Mouse (Mus musculus) layer of hippocampus, adult 11-12 months (tissue): ENCODE data around the gene Bivm.

ENCODE experiments used
- DNase-seq: peaks from one replicate; pipeline ENCODE4 v3.0.0; 2022; ENCODE audit warnings: low spot score

Gene Bivm

GRCm38 (mm10) chr1:44118239-44119054 is at the start of gene Bivm, which contains the start of gene Kdelc1:
Bivm (plus strand) TSS chr1:44118957.
Kdelc1 (minus strand) TSS chr1:44118808.
- DNase-seq = peak; percentile 95

DNA sequence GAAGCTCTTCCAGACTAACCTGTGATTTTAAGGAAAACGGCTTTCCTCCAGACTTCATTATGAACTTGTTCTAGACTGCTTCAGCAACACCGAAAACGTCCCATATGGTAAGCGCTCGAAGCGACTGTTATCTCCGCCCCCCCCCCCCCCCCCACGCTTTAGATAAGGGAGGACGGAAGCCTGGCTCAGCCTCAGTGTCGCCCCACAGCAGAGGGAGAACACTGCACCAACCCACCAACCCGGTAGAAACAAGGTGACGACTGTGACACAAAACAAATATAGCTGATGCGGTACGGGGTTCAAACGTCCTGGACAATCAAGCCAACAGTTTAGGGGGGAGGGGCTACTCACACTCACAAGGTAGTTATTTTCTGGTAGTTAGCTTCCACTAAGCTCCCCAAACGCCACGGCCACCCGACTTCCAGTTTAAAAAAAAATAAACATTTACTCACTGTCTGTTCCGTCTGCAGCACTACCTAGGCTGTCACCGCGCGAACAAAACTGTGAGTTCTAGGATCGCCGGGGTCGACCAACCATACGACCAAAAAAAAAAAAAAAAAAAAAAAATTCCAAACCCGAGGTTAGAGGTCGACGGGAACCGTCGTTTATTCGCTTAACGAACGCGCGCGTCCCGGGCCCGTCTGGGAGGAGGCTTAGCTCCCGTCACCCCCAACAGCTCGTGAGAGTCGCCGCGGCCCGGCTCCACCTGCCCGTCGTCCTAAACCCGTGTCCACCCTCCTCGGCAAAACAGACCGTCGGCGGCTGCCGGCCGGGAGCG is 17.1 kb upstream of the Bivm start:
- peak; percentile 15 for DNase-seq

GRCm38 (mm10) chr1:44102259-44102717 is 16.5 kb upstream of the Bivm start, which contains the start of gene Tex30:
Tex30 (minus strand) TSS chr1:44102441.
- peak; percentile 92 for DNase-seq

DNA sequence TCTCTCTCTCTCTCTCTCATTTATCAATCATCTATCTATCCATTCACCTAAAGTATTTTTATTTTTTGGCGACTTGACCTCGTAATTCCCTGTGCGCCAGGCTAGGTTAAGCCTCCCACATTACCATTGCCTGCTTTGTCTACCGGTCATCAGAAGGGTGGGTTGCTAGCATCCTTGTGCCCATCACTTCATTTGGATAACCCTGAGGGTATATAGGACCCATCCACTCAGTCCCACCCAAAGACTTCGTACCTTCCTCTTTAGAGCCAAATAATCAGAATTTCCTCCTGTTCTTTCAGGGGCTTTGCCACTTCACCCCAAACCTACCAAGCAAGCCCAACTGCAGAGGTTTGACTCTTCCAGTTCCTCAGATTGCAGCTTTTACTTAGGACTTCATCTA is 15.8 kb upstream of the Bivm start:
- no peak for DNase-seq

DNA sequence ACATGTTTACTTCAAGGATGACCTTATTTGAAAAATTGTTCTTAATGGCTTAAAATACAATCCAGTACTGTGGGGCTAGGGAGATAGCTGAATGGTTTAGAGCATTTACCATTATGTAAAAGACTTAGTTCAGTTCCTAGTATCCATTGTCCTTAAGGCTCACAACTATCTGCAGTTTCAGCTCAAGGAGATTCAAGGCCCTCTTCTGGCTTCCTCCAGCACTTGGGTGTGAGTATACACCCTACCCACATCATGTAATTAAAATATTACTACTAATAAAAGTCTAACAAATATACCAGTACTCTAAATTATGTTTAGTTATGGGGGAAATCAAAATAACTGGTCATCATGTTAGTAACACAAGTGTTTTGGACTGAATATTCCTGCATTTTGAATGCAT is 1.2 kb upstream of the Bivm start:
- DNase-seq = no peak

GRCm38 (mm10) chr1:44119201-44120073 is 680 bp downstream of the Bivm start:
- peak; percentile 80 for DNase-seq

GRCm38 (mm10) chr1:44120074-44120406 is 1.3 kb downstream of the Bivm start:
- DNase-seq = no peak

GRCm38 (mm10) chr1:44122256-44122655 is 3.5 kb downstream of the Bivm start:
- no peak for DNase-seq

GRCm38 (mm10) chr1:44125590-44125989 is 6.8 kb downstream of the Bivm start:
- DNase-seq = no peak

GRCm38 (mm10) chr1:44129929-44130581 is 11.3 kb downstream of the Bivm start:
- no peak for DNase-seq

- DNase-seq = no peak
These were observed 21.5 kb downstream of the Bivm start for GRCm38 (mm10) chr1:44140232-44140631.

- no peak for DNase-seq
These were observed 24.0 kb downstream of the Bivm start for GRCm38 (mm10) chr1:44142747-44143146.

GRCm38 (mm10) chr1:44147563-44148381 is 29.0 kb downstream of the Bivm start, which contains the start of gene Ercc5:
Ercc5 (plus strand) TSS chr1:44147744.
- DNase-seq = peak; percentile 86

- no peak for DNase-seq
These were observed 29.9 kb downstream of the Bivm start for GRCm38 (mm10) chr1:44148706-44149105.

- DNase-seq = no peak
These were observed 36.5 kb downstream of the Bivm start for GRCm38 (mm10) chr1:44155287-44155686.

GRCm38 (mm10) chr1:44158317-44158716 is 39.6 kb downstream of the Bivm start:
- DNase-seq = no peak

GRCm38 (mm10) chr1:44161818-44162217 is 43.1 kb downstream of the Bivm start:
- DNase-seq = no peak

DNA sequence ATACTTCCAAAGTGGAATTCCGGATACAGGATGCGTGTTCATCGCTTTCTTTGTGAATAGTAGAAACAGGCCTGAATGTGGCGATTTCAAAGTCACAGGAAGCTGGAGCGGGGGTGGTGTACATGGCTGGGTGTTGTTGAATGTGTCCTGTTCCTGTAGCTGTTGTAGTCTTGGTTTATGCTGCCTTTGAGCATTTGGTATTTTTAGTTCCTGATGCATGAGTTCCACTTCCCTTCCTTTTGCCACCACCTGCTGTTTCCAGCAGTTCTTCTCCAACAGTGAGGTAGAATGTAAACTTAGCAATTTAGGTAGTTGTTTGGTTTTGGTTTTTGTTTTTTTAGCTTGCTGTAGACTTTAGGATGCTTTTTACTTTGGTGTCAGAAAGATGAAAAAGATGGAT is 43.6 kb downstream of the Bivm start:
- DNase-seq = no peak

DNA sequence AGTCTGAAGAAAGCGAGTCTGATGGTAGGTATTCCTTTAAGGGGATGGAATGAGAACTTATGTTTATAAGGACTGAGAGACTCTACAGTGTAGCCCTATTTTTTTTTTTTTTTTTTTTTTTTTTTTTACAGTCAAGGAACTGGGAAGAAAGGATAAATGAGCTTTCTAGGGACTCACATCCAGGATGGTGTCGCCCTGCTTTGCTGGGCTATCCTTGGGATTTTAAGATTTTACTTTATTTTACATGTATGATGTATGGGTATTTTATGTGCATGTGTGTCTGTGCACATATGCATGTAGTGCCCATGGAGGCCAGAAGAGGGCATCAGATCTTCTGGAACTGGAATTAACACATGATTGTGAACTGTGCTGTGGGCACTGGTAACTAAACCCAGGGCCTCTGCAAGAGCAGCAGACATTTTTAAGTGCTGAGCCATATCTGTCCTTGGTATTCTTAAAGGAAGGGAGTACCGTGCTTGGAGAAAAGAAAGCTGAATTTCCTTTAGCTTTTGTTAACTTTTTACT is 49.2 kb downstream of the Bivm start:
- no peak for DNase-seq

GRCm38 (mm10) chr1:44172656-44173055 is 53.9 kb downstream of the Bivm start:
- no peak for DNase-seq
